Mouse (Mus musculus) layer of hippocampus, postnatal 25 days (tissue): ENCODE data around the gene Ppip5k2. TPM values are rescaled to one million over a fixed set of nuclear protein-coding genes. Genes with fewer than 3 reads are reported as not detected.

Experiments used
- DNase-seq, 2 experiments: peaks; one replicate each; pipeline ENCODE4 v3.0.0; 2022; ENCODE audit warnings: mixed read lengths in 2 of 2, low spot score in 1 of 2; ENCODE audit errors: extremely low spot score in 1 of 2
- total RNA-seq, 2 experiments: library from RNA; stranded (reverse); gene quantifications; 2 replicates each; pipeline ENCODE4 v1.2.3; 2021

Ppip5k2 gene
- total RNA-seq, 2 experiments from 2014 or later: 14.1 to 21.0 TPM

- no peak for DNase-seq
Measured at GRCm38 (mm10) chr1:97667288-97667687, 102.9 kb downstream of the Ppip5k2 start.

GRCm38 (mm10) chr1:97662324-97662723 lies 107.9 kb downstream of the Ppip5k2 start:
- DNase-seq: no peak

DNA sequence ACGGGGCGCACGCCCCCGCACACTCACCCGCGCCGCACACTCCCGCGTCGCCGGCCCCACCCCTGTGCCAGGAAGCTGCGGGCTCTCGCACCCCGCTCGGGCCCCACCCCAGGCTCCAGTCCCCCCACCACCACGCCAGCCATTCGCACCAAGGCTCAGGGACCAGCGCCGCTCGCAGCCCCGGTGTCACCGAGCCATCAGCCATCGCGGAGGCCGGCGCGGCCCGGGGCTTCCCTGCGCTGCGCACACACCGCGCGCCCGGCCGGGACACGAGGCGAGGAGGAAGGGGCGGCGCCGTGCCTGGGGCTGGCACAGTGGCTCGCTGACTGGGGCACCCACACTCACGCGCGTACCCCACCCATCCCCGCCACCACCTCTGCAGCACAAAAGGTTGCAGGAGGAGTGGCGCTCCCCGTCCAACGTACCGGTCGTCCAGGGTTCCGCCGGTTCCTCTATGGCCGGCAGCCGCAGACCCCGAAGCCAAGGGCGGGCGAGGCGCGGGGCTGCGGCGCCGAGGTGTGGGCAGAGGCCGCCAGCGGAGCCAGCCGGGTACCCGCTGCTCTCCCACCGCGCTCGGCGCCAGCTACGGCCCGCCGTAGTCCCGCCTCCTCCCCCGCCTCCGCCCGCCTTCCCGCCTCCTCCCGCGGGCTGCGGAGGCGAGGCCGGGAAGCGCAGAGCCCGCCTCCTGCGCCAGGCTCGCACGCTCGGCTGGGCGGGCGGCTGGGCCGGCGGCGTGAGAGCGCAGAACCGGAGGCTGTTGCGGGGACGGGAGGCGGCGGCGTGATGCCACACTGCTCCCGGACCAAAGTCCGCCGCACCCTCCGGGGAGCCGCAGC lies 108.6 kb downstream of the Ppip5k2 start, which contains the start of gene D1Ertd622e:
Gene D1Ertd622e (minus strand): TSS at position 669 of the 836 bp plus-strand sequence.
- DNase-seq: peak; percentile 62 to 74

DNA sequence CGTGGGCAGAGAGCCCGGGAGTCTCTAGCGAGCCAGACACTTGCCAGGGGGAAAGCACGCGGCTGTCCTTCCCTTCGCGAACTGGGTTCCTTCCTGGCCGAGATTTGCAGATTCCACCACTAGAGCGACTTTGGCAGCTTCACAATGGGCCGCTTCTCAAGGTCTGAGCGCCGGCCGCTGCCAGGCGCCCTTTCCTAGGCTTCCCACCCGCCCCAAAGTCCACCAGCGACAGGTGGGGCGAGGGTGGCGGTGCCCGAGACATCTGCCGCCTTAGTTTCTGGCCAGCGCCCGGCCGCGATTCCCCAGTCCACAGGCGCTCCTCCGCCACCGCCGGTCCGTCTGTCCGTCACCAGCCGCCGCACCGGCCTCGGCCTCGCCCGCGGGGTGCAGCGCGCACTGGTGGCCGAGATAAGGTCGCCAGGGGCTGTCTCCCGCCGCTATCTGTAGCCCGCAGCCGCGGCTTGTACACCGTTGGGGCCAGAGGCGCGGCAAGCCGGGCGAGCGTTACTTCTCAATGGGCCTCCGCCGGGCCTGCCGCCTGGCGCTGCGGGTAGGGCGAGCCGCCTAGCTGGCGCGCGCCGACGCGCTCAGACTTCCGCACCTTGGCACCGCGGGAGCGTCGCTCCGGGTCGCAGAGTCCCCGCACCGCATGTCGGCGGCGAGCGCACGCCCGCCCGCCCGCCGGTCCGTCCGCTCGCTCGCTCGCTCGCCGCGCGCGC lies 109.4 kb downstream of the Ppip5k2 start:
- peak; percentile 51 to 63 for DNase-seq

DNA sequence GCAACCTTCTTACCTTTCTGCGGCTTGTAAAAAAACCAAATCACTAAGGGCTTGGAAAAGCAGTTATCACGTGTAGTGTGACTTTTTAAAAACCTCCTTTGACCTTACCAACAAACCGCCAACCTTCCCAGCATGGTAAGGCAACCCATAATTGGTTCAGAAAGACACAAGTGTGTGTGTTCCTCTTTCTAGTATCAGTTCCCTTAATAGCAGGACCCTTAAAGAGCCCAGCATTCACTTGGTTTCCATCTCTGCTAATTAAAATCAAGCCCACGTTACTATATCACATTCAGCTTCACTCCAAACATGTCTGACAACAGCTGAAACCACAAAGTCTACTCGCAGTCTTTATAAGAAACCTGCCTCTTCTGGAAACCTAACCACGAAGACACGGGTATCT lies 110.8 kb downstream of the Ppip5k2 start:
- DNase-seq: no peak

DNA sequence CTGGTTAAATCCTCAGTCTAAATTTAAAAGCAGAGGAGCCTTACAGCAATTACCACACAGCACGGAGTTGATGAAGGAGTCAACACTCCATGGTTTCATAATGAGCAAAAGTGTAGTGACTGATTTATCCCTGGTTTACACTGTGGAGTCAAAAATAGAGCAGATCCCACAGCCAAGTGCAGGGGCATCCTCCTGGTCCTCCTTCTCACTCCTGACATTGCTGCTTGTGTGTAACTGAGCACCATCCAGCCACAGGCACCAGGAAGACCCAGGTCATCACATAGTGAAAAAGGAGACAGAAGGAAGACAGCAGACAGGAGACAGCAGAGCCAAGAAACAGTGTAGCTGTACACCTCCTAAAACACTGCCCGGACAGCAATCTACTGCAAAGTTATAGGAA lies 112.4 kb downstream of the Ppip5k2 start:
- DNase-seq: no peak

DNA sequence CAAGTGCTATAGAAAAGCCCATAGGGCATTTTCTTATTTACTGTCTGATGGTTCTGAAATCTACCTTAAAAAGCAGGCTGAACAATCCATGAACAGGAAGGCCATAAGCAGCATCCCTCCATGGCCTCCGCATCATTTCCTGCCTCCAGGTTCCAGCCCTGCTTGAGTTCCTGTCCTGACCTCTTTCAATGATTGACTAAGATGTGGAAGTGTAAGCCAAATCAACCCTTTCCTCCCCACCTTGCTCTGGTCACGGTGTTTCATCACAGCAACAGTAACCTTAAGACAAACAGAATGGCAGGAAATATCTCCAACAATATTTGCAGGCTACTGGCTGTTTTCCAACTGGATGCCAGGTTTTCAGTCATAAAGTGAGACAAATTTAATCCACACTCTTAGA lies 113.0 kb downstream of the Ppip5k2 start:
- DNase-seq: no peak

Other genes with a start within 250 kb of the Ppip5k2 start
- gene D1Ertd622e, start 108.3 kb downstream of the Ppip5k2 start, total RNA-seq: 10 to 100 TPM; 41.7 to 48.0 TPM
- gene Gin1, start 239 bp downstream of the Ppip5k2 start, total RNA-seq: 1 to 10 TPM; 8.8 to 9.8 TPM